Mouse (Mus musculus): ENCODE measurements around the gene Alg5.
A peak's percentile ranks its signal among the peaks of the same experiment; 100 is the strongest.
"Not testable (repeated sequence)": the region's sequence is repeated elsewhere in the genome, so short reads cannot be mapped to it uniquely, and the experiment has no call there.

The Alg5 gene

GRCm38 (mm10) chr3:54741965-54742364 is 6.6 kb downstream of the Alg5 start:
- DNase-seq, result no peak

DNA sequence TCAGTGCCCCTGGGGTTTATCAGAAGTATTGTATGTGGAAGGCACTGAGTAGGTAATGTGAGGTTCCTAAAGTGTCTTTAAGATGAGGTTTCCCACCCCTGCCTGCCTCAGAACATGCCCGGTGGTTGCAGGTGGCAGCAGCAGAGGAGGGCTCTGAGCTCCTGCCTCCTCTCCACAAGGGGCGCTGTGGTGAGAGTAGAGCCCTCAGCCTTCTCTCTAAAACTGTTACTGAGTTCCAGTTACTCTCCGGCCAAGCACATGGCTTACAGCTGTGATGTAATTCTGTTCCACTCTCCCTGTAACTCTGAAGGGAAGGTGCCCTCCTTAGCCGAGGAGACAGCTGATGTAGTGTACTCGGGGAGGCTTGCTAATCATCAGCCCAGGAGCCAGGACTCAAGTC is 10.5 kb downstream of the Alg5 start:
- no peak for DNase-seq

DNA sequence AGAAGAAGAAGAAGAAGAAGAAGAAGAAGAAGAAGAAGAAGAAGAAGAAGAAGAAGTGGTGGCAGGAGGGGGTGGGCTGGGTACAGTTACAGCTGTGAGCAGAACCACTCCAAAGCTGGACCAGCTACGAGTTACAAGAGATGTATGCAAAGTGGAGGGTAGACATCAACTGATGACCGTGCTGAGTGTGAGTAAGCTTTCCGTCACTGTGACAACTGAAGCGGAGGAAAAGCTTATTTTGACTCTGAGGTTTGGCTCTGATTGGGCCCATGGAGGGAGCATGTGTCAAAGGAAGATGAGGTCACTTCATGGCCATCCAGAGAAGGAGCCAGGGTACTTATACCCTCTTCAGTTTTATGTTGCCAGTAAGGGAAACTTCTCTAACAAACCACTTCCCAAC is 18.1 kb downstream of the Alg5 start:
- DNase-seq, result no peak

DNA sequence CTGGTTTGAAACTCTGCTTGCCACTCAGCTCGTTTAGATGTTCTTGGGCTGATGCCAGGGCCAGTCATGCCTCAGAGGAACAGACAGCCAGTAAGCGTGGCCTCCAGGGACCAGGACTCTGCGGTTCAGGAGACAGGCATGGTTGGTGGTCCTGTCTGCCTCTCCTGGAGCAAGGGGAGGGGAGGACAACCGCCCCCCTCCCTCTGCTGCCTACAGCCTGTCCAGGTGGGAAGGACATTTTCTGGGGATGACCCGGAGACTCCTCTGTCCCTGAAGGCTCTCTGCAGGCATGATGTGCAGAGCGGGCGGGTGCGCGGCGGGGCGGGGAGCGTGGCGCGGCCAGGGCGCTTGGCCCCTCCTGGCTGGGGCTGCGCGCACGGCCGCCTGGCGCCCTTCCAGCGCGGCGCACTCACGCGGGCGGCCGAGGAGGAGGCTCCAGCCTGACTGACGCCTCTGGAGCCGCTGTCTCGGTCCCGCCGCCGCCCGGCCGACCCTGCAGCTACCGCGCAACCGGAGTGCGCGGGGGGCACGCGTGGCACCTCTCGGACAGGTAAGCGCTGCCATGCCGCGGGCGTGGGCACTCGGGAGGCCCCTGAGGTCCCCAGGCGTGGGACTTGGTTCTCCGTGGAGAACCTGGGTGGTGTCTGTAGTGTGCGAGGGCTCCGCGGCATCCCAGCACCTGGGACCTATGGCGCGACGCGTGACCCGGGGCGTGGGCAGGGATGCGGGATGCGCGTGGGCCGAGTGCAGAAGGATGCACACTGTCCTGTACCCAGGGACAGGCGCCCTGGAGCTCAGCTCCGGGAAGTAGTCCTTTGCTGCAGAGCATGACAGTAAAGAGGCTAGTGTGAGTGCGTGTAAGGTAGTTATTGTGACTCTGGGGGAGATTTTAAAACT is 20.1 kb downstream of the Alg5 start, which contains the start of gene Smad9:
Gene Smad9, plus strand, starts transcription at position 438 of the 897 bp plus-strand sequence.
- DNase-seq, result peak; percentile 85

GRCm38 (mm10) chr3:54756058-54756457 is 20.7 kb downstream of the Alg5 start:
- DNase-seq, result peak; percentile 53

- DNase-seq, result no peak
Measured at GRCm38 (mm10) chr3:54757446-54757845, 22.1 kb downstream of the Alg5 start.

DNA sequence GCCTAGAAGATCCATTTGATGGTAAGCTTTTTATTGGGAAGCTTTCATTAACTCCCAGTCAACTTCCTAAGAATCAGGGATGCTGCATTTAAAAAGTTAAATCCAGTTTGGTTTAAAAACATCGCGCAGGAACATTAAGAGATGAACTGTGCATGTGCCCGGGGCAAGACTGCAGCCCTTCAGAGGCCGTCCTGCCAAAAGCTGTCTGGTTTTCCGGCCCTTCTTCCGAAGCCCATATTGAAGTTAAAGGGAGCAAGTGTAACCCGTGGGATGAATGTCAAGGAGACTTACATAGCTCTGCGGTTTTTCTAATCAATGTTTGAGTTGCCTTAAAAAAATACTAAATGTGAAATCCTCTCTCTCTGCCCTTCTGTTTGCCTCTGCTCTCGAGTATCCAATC is 23.9 kb downstream of the Alg5 start:
- no peak for DNase-seq

DNA sequence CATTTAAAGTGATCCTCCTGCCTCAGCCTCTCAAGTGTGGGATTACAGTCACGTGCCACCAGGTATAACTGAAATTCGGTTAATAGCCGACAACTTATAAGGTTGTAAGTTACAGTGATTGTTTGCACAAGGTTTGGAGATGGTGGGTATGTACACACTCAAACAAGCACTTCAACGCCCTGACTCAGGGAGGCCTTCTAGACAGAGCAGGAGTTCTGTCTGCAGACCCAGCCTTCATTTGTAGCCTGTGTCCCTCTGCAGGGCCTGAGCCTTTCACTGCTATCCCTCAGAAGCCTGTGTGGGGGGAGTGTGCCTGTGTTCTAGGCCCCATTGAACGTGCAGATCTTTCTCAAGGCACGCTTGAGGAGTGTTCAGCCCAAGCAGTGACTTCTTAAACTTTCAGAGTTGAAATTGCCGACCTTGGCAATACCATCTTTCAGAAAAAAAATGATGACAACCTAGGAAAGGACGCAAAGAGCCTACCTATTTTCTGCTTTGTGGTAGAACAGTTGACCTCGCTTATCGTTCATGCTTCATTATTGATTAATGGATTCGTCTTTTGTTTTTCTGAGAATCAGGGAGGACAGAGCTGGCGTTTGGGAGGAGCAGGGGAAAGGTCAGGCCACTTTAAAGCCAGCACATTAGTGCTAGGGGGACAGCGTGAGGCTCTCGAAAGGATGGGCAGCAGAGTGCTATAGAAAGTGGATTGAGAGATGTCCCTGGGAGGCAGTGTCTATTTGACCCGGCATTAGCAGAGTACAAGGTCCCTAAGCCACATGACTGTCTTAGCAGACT is 25.2 kb downstream of the Alg5 start:
- DNase-seq, result no peak

DNA sequence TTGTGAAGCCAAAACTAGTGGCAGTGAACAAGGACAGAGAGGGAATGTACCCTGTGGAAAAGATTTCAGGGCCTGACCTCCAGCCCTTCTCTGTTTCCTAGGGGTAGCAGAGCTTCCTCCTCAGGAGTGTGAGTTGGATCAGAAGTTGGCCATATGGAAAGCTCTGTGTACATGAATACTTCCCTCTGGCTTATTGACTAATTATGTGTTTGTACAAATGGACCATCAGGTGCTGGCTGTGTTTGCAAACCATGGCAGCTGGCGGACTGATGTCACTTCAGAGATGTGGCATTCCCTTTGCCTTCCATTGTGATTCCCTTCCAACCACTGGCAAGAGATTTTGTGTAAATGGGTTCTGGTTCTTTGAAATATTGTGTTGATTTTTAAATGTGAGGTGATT is 25.9 kb downstream of the Alg5 start:
- no peak for DNase-seq

- DNase-seq, result peak; percentile 68
Measured at GRCm38 (mm10) chr3:54764418-54764817, 29.1 kb downstream of the Alg5 start.

GRCm38 (mm10) chr3:54765521-54765920 is 30.2 kb downstream of the Alg5 start:
- not testable (repeated sequence) for DNase-seq

DNA sequence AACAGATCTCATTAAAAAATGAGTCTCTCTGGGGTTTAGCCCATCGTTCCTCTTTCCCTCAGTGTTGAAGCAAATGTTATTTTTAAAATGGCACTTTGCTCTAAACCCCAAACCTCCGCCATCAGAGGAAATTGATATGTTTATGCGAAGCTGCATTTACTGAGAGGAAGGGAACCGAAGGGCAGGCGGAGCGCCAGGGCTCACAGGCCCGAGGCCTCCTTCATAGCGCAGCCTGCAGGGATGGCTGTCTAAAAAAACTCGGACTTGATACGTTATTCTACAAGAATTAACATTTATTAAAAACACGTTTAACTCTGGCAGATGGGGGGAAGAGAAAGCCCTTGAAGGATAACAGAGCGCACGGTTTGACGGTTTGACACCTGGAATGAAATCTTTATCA is 30.7 kb downstream of the Alg5 start:
- no peak for DNase-seq

GRCm38 (mm10) chr3:54766811-54767210 is 31.5 kb downstream of the Alg5 start:
- DNase-seq, result no peak

DNA sequence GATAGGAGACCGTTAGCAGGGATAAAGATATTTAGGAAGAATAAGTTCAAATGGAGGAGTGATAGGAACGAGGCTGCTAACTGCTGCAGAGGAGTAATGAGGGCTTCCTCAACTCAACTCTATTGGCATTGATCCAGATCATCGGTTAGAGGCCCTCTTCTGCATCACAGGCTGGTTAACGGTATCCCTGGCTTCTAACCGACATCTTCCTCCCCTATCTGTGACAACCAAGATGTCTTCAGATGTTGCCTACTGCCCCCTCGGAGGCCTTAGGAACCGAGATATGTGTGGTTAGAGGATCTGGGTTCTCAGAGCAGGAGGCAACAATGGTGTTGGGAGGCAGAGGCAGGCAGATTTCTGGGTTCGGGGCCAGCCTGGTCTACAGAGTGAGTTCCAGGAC is 33.3 kb downstream of the Alg5 start:
- no peak for DNase-seq

DNA sequence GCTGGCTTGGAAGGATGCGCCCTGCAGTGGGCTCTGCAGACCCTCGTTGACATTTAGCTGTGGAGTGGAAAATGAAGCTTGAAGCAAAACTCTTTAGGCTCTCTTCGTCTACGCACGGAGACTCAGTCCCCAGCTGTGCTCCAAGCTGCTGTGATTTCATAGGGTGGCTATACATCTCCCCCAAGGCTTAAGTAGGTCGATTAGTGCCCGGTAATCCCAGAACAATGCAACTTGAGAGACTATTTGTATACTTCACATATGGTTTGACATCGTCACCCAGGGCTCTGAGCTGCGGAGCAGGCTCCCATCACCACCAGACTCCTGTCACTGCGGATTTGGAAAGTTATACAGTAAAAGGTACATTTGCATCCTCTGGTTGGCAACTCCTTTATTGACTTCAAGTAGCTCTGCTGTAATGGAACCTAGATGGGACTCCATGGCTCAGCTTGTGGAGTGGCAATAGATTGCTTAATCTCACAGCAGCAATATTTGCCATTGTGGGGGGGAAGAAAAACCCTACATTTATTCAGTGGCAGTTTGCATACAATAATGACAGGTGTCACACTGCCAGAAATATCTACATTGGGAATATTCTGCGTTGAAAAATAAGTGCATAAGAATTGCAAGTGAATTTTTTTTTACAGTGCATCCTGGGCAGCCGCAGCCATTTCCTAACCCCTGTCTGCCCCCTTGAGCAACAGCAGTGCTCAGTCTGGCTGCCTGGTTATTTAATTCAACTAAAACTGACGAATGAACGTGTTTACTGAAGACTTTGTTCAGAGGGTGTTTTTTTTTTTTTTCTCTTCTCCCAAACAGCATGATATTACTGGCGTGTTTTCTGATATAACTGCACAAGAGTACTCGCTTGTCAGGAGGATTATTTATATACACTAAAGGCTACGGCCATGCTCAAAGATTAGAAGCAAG is 34.3 kb downstream of the Alg5 start:
- DNase-seq, result no peak

DNA sequence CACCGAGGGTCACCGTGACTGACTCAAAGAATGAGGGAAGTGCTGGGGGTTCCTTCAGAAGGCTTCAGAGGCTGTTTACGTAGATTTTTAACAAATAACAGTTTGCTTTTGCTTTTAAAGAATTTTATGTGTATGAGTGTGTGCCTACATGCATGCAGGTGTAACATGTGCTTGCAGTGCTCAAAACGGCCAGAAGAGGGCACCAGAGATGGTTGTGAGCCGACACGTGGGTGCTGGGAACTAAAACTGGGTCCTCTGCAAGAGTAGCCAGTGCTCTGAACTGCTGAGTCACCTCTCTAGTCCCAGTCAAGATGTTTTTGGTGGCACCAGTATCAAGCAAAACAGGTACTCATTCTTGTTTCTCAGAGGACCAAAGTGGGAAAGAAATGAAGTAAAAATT is 38.3 kb downstream of the Alg5 start:
- no peak for DNase-seq

GRCm38 (mm10) chr3:54775989-54776631 is 40.8 kb downstream of the Alg5 start:
- no peak for DNase-seq

GRCm38 (mm10) chr3:54790601-54791000 is 55.3 kb downstream of the Alg5 start:
- DNase-seq, result no peak

DNA sequence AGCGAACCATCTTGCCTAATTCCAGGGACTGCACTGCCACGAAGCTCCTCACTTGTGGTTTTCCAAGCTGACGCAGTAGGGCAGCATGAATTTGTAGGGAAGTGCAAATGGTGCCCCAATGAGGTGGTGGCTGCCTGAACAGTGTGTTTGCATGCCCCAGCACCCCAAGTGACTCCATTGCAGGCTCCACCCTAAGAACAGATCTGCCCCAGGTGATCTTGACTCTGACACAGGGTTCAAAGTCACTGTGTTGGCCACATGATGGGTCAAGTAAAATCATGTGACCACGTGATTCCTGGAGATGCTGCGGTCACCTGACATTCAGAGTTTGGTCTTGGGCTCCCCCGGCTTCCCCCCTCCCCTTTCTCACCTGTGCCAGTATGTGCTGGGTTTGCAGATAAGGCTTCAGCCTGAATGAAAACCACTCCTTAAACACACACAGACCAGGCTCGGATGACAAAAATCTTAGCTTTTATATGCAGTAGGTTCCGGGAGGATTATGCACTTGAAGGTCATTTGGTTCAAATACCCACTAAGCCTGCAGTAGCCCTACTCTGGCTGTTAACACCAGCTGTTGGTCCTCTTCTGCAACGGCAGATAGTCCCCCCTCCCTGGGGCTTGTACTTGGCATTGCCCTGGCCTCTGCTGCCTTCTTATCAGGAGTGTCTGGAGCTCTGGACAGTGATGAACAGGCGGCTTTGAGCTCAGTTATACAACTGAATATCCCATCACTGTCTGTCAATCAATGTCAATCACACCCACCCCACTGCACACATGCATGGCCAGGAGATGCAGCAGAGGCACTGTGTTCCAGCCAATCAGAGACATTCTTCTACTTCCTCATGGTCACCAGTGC is 56.7 kb downstream of the Alg5 start:
- DNase-seq, result no peak

- DNase-seq, result no peak
Measured at GRCm38 (mm10) chr3:54793762-54794161, 58.4 kb downstream of the Alg5 start.

GRCm38 (mm10) chr3:54795379-54795778 is 60.0 kb downstream of the Alg5 start:
- DNase-seq, result no peak
